Mouse (Mus musculus): ENCODE measurements around the gene Slc9a1.

Gene Slc9a1

GRCm38 (mm10) chr4:133432560-133433171 lies 63.2 kb downstream of the Slc9a1 start:
- in situ Hi-C loops (cut with MboI, MseI) = no loop called here

DNA sequence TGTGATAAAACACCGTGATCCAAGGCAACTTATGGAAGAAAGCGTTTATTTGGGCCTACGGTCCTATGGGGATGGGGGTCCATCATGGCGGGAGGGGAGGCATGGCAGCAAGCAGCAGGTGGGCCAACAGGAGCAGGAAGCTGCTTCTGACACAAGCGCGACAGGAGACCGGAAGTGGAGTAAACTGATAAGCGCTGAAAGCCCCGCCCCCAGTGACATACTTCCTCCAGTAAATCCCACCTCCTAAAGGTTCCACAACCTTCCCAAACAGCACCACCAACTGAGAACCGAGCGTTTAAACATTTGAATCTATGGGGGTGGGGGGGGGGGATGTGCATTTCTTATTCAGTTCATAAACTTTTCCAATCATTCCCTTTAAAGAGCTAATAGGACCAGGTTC lies 66.4 kb downstream of the Slc9a1 start:
- in situ Hi-C loops (cut with MboI, MseI) = no loop called here

- in situ Hi-C loops (cut with MboI, MseI) = no loop called here
These were observed 70.2 kb downstream of the Slc9a1 start for GRCm38 (mm10) chr4:133439460-133440376.

- in situ Hi-C loops (cut with MboI, MseI) = no loop called here
These were observed 70.9 kb downstream of the Slc9a1 start for GRCm38 (mm10) chr4:133440377-133440795.

GRCm38 (mm10) chr4:133442194-133442593 lies 72.7 kb downstream of the Slc9a1 start:
- in situ Hi-C loops (cut with MboI, MseI) = no loop called here

DNA sequence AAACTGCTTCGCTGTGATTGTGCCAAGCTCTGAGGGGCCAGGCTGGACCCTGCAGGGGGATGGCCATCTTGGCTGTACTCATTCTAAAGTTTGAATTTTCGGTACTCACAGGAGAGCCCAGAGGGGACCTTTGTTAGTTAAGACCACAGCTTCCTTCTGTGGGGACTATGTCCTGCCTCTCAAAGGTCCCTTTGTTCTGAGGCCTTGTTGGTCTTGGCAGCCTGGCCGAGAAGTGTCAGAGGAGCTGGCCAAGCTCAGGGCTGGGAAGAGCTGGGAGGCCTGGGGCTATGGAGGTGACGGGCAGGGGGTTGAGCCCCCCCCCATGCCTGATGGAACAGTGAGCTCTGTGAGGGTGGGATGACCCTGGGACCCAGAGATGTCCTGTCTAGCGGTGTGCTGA lies 73.6 kb downstream of the Slc9a1 start:
- in situ Hi-C loops (cut with MboI, MseI) = no loop called here

- in situ Hi-C loops (cut with MboI, MseI) = no loop called here
These were observed 76.2 kb downstream of the Slc9a1 start for GRCm38 (mm10) chr4:133445727-133446126.

DNA sequence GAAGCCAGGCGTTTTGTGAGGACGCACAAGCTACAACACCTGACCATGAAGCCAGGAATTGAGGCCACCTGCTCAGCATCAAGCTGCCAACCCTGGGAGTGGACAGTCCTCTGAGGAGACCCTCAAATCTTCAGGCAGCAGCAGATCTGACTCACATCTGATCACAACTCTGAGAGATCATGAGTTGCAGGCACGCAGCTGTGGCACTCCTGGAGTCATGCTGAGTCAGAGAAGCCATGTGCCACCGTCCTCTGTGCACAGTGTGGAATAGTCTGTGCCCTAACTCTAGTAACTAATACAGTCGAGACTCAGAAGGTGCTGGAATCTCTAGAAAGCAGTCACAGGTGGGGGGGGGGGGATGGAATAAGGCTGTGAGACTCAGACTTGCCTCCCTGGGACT lies 77.9 kb downstream of the Slc9a1 start:
- in situ Hi-C loops (cut with MboI, MseI) = no loop called here

DNA sequence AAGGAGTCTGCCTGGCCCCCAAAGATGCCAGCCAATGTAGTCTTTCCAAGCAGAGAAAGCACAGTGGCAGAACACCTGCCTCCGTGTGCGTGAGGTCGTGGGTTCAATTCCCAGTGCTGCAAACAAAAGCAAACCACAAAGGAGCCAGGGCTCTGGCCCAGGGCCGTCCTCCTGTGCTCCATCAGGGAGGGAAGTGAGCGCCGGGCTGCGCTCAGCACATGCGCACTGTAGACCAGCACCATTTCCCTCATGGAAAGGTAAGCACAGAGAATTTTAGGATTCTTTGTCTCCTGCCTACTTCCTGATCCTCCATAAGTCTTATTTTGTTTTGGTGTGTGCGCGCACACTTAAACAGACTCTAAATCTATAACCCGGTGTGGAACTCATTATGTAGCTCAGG lies 78.5 kb downstream of the Slc9a1 start:
- in situ Hi-C loops (cut with MboI, MseI) = no loop called here

- in situ Hi-C loops (cut with MboI, MseI) = no loop called here
These were observed 79.3 kb downstream of the Slc9a1 start for GRCm38 (mm10) chr4:133448708-133449388.

DNA sequence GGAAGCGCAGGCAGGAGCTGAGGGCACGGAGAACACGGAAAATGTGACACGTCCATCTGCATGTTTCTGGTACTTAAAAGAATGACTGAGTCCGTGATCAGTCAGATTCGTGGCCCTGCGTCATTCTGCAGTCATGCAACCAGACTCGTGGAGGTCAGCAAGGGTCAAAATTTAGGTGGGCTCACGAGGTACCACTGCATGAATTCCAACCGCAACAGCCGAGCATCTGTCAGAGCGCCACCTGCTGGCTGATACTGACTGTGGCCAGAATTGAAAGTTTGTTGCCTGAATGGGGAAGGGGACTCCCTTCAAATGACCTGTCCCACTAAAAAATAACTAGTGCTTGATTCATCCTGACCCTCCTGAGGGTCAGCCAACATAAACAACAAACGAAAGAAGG lies 80.2 kb downstream of the Slc9a1 start:
- in situ Hi-C loops (cut with MboI, MseI) = loop anchor here in 1 of 2 experiments (5.0 kb wide), 1 partner anchor 142 kb away; no protein-coding TSS in a partner anchor

- in situ Hi-C loops (cut with MboI, MseI) = loop anchor here in 1 of 2 experiments (5.0 kb wide), 1 partner anchor 144 kb away; no protein-coding TSS in a partner anchor
These were observed 82.0 kb downstream of the Slc9a1 start for GRCm38 (mm10) chr4:133451536-133451935.

DNA sequence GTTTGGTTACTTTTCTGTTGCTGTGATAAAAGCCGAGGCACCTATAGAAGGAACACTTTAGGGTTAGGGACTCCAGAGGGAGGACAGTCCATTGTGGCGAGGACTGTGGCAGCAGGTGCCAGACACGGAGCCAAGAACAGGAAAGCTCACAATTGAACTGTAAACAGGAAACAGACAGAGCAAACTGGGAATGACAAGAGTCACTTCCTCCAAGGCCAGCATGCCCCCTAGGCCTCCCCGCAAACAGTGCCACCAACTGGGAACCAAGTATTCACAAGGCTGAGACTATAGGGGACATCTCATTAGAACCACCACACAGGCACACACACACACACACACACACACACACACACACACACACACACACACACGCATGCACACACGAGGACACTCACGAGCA lies 82.9 kb downstream of the Slc9a1 start:
- in situ Hi-C loops (cut with MboI, MseI) = loop anchor here in 1 of 2 experiments (5.0 kb wide), 1 partner anchor 145 kb away; no protein-coding TSS in a partner anchor

- in situ Hi-C loops (cut with MboI, MseI) = no loop called here
These were observed 88.5 kb downstream of the Slc9a1 start for GRCm38 (mm10) chr4:133458044-133458443.

- in situ Hi-C loops (cut with MboI, MseI) = no loop called here
These were observed 90.5 kb downstream of the Slc9a1 start for GRCm38 (mm10) chr4:133460006-133460405.

DNA sequence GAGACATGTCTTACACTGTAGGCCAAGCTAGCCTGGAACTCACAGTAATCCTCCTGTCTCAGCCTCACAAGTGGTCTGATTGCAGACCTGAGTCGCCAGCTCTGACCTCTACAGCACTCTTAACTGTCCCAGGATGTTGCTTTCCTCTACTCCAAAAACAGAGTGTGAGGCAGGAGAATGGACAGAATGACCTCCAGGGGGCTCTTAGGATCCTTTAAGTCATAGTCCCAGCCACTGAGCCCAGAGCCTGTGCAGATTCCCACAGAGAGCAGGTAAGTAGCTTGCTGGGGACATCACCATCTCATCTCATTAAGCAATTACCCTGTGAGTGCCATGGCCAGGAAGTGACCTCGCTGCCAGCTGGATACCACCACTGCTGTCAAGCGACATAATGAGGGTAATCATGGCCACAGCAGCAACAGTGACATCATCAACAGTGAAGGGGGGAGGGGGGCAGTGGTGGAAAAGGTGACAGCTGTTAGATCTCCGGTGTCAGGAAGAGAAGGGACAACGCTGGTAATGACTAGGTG lies 91.4 kb downstream of the Slc9a1 start:
- in situ Hi-C loops (cut with MboI, MseI) = no loop called here

DNA sequence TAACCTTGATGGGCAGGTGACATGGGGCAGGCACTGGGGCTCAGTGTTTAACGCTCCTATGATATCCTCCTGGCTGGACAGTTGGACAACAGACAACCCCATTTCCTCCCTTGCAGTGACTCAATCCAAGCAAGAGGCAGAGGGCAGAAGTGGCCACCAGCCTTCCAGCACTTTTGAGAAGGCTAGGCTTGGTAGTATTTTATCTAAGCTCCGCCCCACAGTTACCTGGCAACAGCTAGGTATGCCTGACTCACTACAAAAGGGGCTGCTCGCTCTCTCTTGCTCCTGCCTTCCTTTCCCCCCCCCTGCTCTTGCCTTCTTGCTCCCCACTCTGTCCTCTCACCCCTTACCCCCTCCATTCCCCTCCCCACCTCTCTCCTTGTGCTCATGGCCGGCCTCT lies 91.9 kb downstream of the Slc9a1 start:
- in situ Hi-C loops (cut with MboI, MseI) = no loop called here

DNA sequence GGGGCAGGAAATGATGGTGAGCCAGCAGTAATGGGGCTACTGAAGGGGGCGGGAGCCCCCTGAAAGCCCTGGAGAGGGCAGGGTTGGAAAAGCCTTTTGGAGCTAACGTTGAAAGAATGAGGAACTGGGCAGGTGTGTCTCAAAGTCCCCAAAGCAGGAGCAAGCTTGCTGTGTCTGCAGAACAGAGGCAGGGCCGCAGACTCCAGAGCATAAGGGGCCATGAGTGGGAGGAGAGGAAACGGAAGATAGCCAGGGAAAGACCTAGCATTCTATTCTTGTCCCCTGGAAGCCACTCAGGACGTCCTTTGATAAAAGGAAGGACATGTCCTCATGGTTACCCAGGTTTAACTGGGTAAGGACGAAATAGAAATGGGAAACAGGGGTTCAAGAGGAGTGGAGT lies 93.7 kb downstream of the Slc9a1 start:
- in situ Hi-C loops (cut with MboI, MseI) = no loop called here

- in situ Hi-C loops (cut with MboI, MseI) = no loop called here
These were observed 98.6 kb downstream of the Slc9a1 start for GRCm38 (mm10) chr4:133468080-133468479.

DNA sequence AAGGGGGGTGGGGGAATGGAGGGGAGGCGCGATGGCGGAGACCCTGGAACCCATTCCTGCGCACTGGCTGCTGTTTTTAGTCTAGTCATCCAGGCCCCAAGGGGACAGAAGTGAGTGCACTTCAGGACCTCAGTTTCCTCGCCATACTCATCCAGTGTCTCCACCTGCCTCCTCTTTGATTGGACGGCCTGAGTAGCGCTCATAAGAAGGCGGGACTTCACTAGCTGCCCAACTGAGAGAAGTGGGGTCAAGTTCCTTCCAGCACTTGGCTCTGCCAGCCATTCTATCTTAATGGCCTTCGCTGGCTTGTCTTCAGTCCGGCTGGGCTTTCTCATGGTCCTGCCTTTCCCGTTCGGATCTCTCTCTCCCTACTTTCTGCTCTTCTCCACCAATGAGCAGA lies 99.6 kb downstream of the Slc9a1 start:
- in situ Hi-C loops (cut with MboI, MseI) = no loop called here

DNA sequence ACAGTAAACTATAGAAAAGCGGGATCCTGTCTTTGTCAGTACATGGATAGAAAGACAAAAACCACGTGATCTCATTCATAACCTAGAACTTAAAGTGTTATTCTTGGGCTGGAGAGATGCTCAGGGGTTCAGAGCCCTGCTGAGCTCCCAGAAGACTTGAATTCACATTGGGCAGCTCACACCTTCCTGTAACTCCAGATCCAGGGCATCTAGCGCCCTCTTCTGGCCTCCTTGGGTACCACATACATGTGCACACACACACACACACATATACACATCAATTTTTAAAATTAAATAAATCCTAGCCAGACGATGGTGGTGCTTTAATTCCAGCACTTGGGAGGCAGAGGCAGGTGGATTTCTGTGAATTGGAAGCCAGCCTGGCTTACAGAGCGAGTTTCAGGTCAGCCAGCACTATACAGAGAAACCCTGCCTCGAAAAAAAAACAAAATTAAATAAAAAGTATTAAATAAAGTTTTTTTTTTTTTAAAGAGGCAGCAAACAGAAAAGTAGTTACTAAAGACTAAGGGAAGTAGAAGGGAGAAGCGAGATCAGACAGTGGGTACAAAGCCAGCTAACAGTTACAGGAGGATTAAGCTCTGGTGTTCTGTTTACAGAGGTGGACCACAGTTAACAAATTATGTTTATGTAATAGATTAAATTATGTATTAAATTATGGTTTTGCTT lies 101.8 kb downstream of the Slc9a1 start:
- in situ Hi-C loops (cut with MboI, MseI) = no loop called here

Measured in T-helper 17 cell (primary cell).